Mouse (Mus musculus) forebrain, postnatal 0 days (tissue): ENCODE results near the gene Tmem11. TPM values are rescaled to one million over a fixed set of nuclear protein-coding genes. Genes with fewer than 3 reads are reported as not detected.

Experiments used
- ATAC-seq: fragments of 200-750 bp; cut with Nextera tagmentation; 2 replicates; pipeline ENCODE4 v1.8.0; 2017; ENCODE audit warnings: mild to moderate bottlenecking, moderate library complexity
- DNase-seq: peaks from one replicate; pipeline ENCODE4 v3.0.0-alpha.2; 2015
- H3K27ac ChIP-seq: fragments of 300-500 bp; sonication (generic); 2 replicates; pipeline ENCODE4 v1.5.1; 2014; ENCODE audit warnings: low read depth, mild to moderate bottlenecking, antibody characterized with exemption, low read length, moderate library complexity, mixed read lengths
- H3K27me3 ChIP-seq: fragments of 300-500 bp; sonication (generic); 2 replicates; pipeline ENCODE4 v1.6.1; 2014; ENCODE audit warnings: mild to moderate bottlenecking, low read length, mixed read lengths; ENCODE audit not compliant: insufficient read depth
- H3K36me3 ChIP-seq: fragments of 300-500 bp; sonication (generic); 2 replicates; pipeline ENCODE4 v1.6.1; 2014; ENCODE audit warnings: mild to moderate bottlenecking, moderate library complexity; ENCODE audit not compliant: insufficient read depth
- H3K4me1 ChIP-seq: fragments of 300-500 bp; sonication (generic); 2 replicates; pipeline ENCODE4 v1.6.1; 2014; ENCODE audit warnings: antibody characterized with exemption; ENCODE audit not compliant: insufficient read depth
- H3K4me2 ChIP-seq: fragments of 300-500 bp; sonication (generic); 2 replicates; pipeline ENCODE4 v1.6.1; 2014; ENCODE audit warnings: low read depth, mild to moderate bottlenecking, moderate library complexity
- H3K4me3 ChIP-seq: fragments of 300-500 bp; sonication (generic); 2 replicates; pipeline ENCODE4 v1.5.1; 2014; ENCODE audit warnings: low read depth, low read length, mixed read lengths
- H3K9ac ChIP-seq: fragments of 300-500 bp; sonication (generic); 2 replicates; pipeline ENCODE4 v1.6.1; 2014; ENCODE audit warnings: mild to moderate bottlenecking
- H3K9me3 ChIP-seq: fragments of 300-500 bp; sonication (generic); 2 replicates; pipeline ENCODE4 v1.6.1; 2016; ENCODE audit warnings: low read length
- CTCF ChIP-seq: sonication (generic); IDR thresholded peaks from 2 replicates; pipeline ENCODE4 v1.5.1; 2016; ENCODE audit warnings: antibody characterized with exemption, control low read depth, low read depth
- WGBS: fragments of 180-500 bp; shearing (Covaris S2); extraction: QIAGEN DNeasy Blood & Tissue Kit; methylation state at CpG from one replicate; pipeline ENCODE4 v1.1.7; 2014; 5-methylcytosine and 5-hydroxymethylcytosine counted together
- polyA plus RNA-seq: library from polyadenylated mRNA; unstranded; fragments of >200 nt; fragmentation: Nextera tagmentation; extraction: Ambion mirVana; gene quantifications from 2 replicates; pipeline ENCODE4 v1.2.1, GENCODE M21; 2015
- total RNA-seq: library from RNA; depleted of rRNA; stranded (reverse); fragments of >200 nt; gene quantifications from 2 replicates; pipeline ENCODE4 v1.2.3, GENCODE M21; 2014

Gene Tmem11
- total and polyA plus RNA-seq, 2 experiments from 2014 or later, result 48.7 to 58.5 TPM

GRCm38 (mm10) chr11:60915201-60915600 is 36.1 kb upstream of the Tmem11 start:
- H3K27me3 ChIP-seq, result no peaks in the 10 kb centered on the region
- no peak overlapping the region for H3K9ac ChIP-seq
- no peak overlapping the region for H3K4me2 ChIP-seq
- TF ChIP-seq CTCF, result no peak
- H3K4me3 ChIP-seq, result no peak overlapping the region
- peaks cover 12% of the 10 kb centered on the region for H3K4me1 ChIP-seq
- WGBS, result 76% methylated on average over 4 of the region's 4 CpGs
- no peaks in the 10 kb centered on the region for H3K9me3 ChIP-seq
- no peak overlapping the region for H3K27ac ChIP-seq
- DNase-seq (no peak), ATAC-seq (no peak)
- H3K36me3 ChIP-seq, result no peaks in the 10 kb centered on the region

GRCm38 (mm10) chr11:60914491-60914890 is 35.4 kb upstream of the Tmem11 start, which contains the start of gene Natd1:
Natd1 (minus strand) TSS chr11:60914750.
- 32% methylated on average over 7 of the region's 7 CpGs for WGBS
- no peaks in the 10 kb centered on the region for H3K27me3 ChIP-seq
- H3K36me3 ChIP-seq, result no peaks in the 10 kb centered on the region
- DNase-seq (no peak), ATAC-seq (no peak)
- H3K27ac ChIP-seq, result peak within 1 kb of the TSS; percentile 90
- H3K4me3 ChIP-seq, result peak within 1 kb of the TSS; percentile 93
- peaks cover 12% of the 10 kb centered on the region for H3K4me1 ChIP-seq
- H3K9ac ChIP-seq, result peak within 1 kb of the TSS; percentile 84
- no peak for TF ChIP-seq CTCF
- H3K9me3 ChIP-seq, result no peaks in the 10 kb centered on the region
- H3K4me2 ChIP-seq, result peak within 1 kb of the TSS; percentile 78

- no peak for TF ChIP-seq CTCF
Observed at GRCm38 (mm10) chr11:60913301-60914196, 34.5 kb upstream of the Tmem11 start.

GRCm38 (mm10) chr11:60912525-60912973 is 33.5 kb upstream of the Tmem11 start:
- H3K36me3 ChIP-seq, result no peaks in the 10 kb centered on the region
- peak overlapping the region; percentile 78 for H3K4me2 ChIP-seq
- no peak for TF ChIP-seq CTCF
- WGBS, result 39% methylated on average over 7 of the region's 7 CpGs
- H3K4me1 ChIP-seq, result peaks cover 12% of the 10 kb centered on the region
- no peaks in the 10 kb centered on the region for H3K27me3 ChIP-seq
- H3K4me3 ChIP-seq, result peak overlapping the region; percentile 93
- no peak for DNase-seq
- no peak for ATAC-seq
- H3K9me3 ChIP-seq, result no peaks in the 10 kb centered on the region
- H3K9ac ChIP-seq, result peak overlapping the region; percentile 84
- H3K27ac ChIP-seq, result no peak overlapping the region

More at GRCm38 (mm10) chr11:60913301-60914196, 34.5 kb upstream of the Tmem11 start:
- H3K36me3 ChIP-seq, result no peaks in the 10 kb centered on the region
- H3K27me3 ChIP-seq, result no peaks in the 10 kb centered on the region
- ATAC-seq, result peak; percentile 96
- no peaks in the 10 kb centered on the region for H3K9me3 ChIP-seq
- peaks cover 12% of the 10 kb centered on the region for H3K4me1 ChIP-seq
- peak; percentile 94 for DNase-seq
- peak overlapping the region; percentile 84 for H3K9ac ChIP-seq
- H3K4me2 ChIP-seq, result peak overlapping the region; percentile 78
- 2% methylated on average over 84 of the region's 86 CpGs for WGBS
- peak overlapping the region; percentile 90 for H3K27ac ChIP-seq
- H3K4me3 ChIP-seq, result peak overlapping the region; percentile 93

GRCm38 (mm10) chr11:60909626-60910025 is 30.6 kb upstream of the Tmem11 start:
- no peak overlapping the region for H3K9ac ChIP-seq
- H3K27ac ChIP-seq, result no peak overlapping the region
- ATAC-seq, result no peak
- TF ChIP-seq CTCF, result no peak
- WGBS, result 71% methylated on average over 1 of the region's 1 CpGs
- H3K9me3 ChIP-seq, result no peaks in the 10 kb centered on the region
- H3K27me3 ChIP-seq, result no peaks in the 10 kb centered on the region
- H3K4me1 ChIP-seq, result peaks cover 12% of the 10 kb centered on the region
- peaks cover 22% of the 10 kb centered on the region for H3K36me3 ChIP-seq
- H3K4me2 ChIP-seq, result no peak overlapping the region
- H3K4me3 ChIP-seq, result no peak overlapping the region
- DNase-seq, result no peak

- no peak for ATAC-seq
- Histone ChIP-seq H3K27ac (no peak overlapping the region), H3K36me3 (peaks cover 33% of the 10 kb centered on the region), H3K9me3 (no peaks in the 10 kb centered on the region), H3K27me3 (no peaks in the 10 kb centered on the region), H3K9ac (no peak overlapping the region), H3K4me2 (no peak overlapping the region), H3K4me1 (peaks cover 12% of the 10 kb centered on the region), H3K4me3 (no peak overlapping the region)
- no peak for DNase-seq
- 58% methylated on average over 3 of the region's 3 CpGs for WGBS
- TF ChIP-seq CTCF, result no peak
Observed at GRCm38 (mm10) chr11:60908073-60908472, 29.0 kb upstream of the Tmem11 start.

GRCm38 (mm10) chr11:60906449-60906848 is 27.4 kb upstream of the Tmem11 start:
- no peaks in the 10 kb centered on the region for H3K27me3 ChIP-seq
- H3K9me3 ChIP-seq, result no peaks in the 10 kb centered on the region
- no peak overlapping the region for H3K9ac ChIP-seq
- no peak overlapping the region for H3K4me3 ChIP-seq
- 89% methylated on average over 4 of the region's 4 CpGs for WGBS
- ATAC-seq (no peak), DNase-seq (no peak)
- H3K27ac ChIP-seq, result no peak overlapping the region
- H3K36me3 ChIP-seq, result peaks cover 33% of the 10 kb centered on the region
- H3K4me2 ChIP-seq, result no peak overlapping the region
- TF ChIP-seq CTCF, result no peak
- H3K4me1 ChIP-seq, result no peaks in the 10 kb centered on the region
